Mouse (Mus musculus) adrenal gland, postnatal 4 days (tissue): ENCODE results near the gene St8sia1. TPM values are rescaled to one million over a fixed set of nuclear protein-coding genes. Genes with fewer than 3 reads are reported as not detected.
A peak's percentile ranks its signal among the peaks of the same experiment; 100 is the strongest.

Experiments
- DNase-seq, 2 experiments: peaks; one replicate each; pipeline ENCODE4 v3.0.0; 2021 to 2022; ENCODE audit warnings: low spot score in 2 of 2, mixed read lengths in 2 of 2
- total RNA-seq, 2 experiments: library from RNA; stranded (reverse); gene quantifications; 2 replicates each; pipeline ENCODE4 v1.2.3; 2021

St8sia1 gene
- total RNA-seq, 2 experiments from 2014 or later: 4.3 to 5.3 TPM

GRCm38 (mm10) chr6:142979665-142980660, 15.7 kb upstream of the St8sia1 start:
- DNase-seq: no peak

GRCm38 (mm10) chr6:142977221-142977620, 13.0 kb upstream of the St8sia1 start:
- no peak for DNase-seq

- no peak for DNase-seq
Measured at GRCm38 (mm10) chr6:142973289-142973688, 9.0 kb upstream of the St8sia1 start.

- no peak for DNase-seq
Measured at GRCm38 (mm10) chr6:142972205-142972604, 8.0 kb upstream of the St8sia1 start.

- DNase-seq: no peak
Measured at GRCm38 (mm10) chr6:142967407-142967806, 3.2 kb upstream of the St8sia1 start.

- DNase-seq: peak in 1 of 2 experiments; percentile 14
Measured at GRCm38 (mm10) chr6:142964531-142965385, 506 bp upstream of the St8sia1 start.

GRCm38 (mm10) chr6:142963480-142964075, 674 bp downstream of the St8sia1 start:
- DNase-seq: no peak

- DNase-seq: no peak
Measured at GRCm38 (mm10) chr6:142962881-142963280, 1.4 kb downstream of the St8sia1 start.

GRCm38 (mm10) chr6:142962476-142962875, 1.8 kb downstream of the St8sia1 start:
- no peak for DNase-seq

- DNase-seq: no peak
Measured at GRCm38 (mm10) chr6:142961721-142962455, 2.4 kb downstream of the St8sia1 start.

- no peak for DNase-seq
Measured at GRCm38 (mm10) chr6:142956556-142956955, 7.7 kb downstream of the St8sia1 start.

- DNase-seq: no peak
Measured at GRCm38 (mm10) chr6:142955281-142955680, 9.0 kb downstream of the St8sia1 start.

- DNase-seq: no peak
Measured at GRCm38 (mm10) chr6:142953189-142953588, 11.1 kb downstream of the St8sia1 start.

- DNase-seq: no peak
Measured at GRCm38 (mm10) chr6:142952361-142952954, 11.8 kb downstream of the St8sia1 start.

GRCm38 (mm10) chr6:142951564-142952308, 12.5 kb downstream of the St8sia1 start:
- no peak for DNase-seq

- DNase-seq: no peak
Measured at GRCm38 (mm10) chr6:142950354-142950753, 13.9 kb downstream of the St8sia1 start.

- no peak for DNase-seq
Measured at GRCm38 (mm10) chr6:142948955-142949357, 15.3 kb downstream of the St8sia1 start.

GRCm38 (mm10) chr6:142947029-142947428, 17.2 kb downstream of the St8sia1 start:
- no peak for DNase-seq

- DNase-seq: no peak
Measured at GRCm38 (mm10) chr6:142946069-142946871, 18.0 kb downstream of the St8sia1 start.
